In the genomic region with DNA sequence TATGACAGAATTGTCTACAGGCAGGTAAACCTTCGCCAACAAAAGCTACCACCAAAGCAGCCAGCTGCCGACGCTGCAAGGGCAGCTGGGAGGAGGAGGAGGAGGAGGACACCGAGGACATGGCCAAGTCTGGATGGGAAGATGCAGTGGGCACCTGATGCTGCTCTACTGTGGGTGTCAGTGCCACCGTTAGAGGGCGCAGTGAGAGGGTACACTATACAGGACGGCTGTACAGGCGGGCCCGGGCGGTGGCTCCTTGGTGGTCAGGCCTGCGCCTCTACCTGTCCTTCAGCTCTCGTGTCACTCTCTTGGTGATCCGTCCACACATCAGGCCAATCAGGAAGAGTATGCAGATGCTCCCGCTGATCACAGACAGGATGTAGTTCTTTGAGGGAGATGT, we compare ENCODE assay signal across 9 mouse cellular contexts.
A peak's percentile ranks its signal among the peaks of the same experiment; 100 is the strongest.
DNase-seq lines count a peak whose midpoint lies in the region; ATAC-seq and TF ChIP-seq lines count a peak whose summit lies in the region.
"Had no signal": no experiment of that assay in that cellular context is flagged by ENCODE, and none has a peak within 500 bp of the region (broad histone marks: within the 10 kb centered on the region; RNA-seq: fewer than 3 reads in every experiment).

No protein-coding gene starts in this region.

- no peak for ATAC-seq in neural tube, embryonic 11.5 days (ENCODE audit: insufficient read depth, low FRiP score, low TSS enrichment)

- no peaks in the 10 kb centered on the region for H3K9me3 ChIP-seq in neural tube, embryonic 11.5 days (ENCODE audit: control insufficient read depth, low read length)
- H3K9me3 ChIP-seq: limb, embryonic 15.5 days had no signal

- H3K79me2 ChIP-seq in liver, adult 2 months (ENCODE audit: control insufficient read depth, insufficient read depth, low read length), result no peaks in the 10 kb centered on the region

- H3K9ac ChIP-seq in liver, adult 2 months (ENCODE audit: low read depth, low read length), result no peak overlapping the region
- H3K9ac ChIP-seq in neural tube, embryonic 11.5 days (ENCODE audit: low read length), result no peak overlapping the region
- H3K9ac ChIP-seq: limb, embryonic 15.5 days had no signal

- 45% methylated on average over 14 of the region's 14 CpGs for WGBS in kidney, adult 2 months
- 57% methylated on average over 14 of the region's 14 CpGs for WGBS in liver, adult 2 months
- 53% methylated on average over 14 of the region's 14 CpGs for WGBS in neural tube, embryonic 11.5 days

- no peak for TF ChIP-seq POLR2A in testis, adult 2 months (IDR thresholded peaks at IDR 0.05; ENCODE audit: control insufficient read depth, low read depth, low read length)
- no peak for TF ChIP-seq POLR2A in kidney, adult 2 months (IDR thresholded peaks at IDR 0.05; ENCODE audit: low read depth, low read length)
- TF ChIP-seq POLR2A in liver, adult 2 months (IDR thresholded peaks at IDR 0.05; ENCODE audit: extremely low read depth, insufficient read depth, low read length), result no peak

- H3K4me1 ChIP-seq in testis, adult 2 months (ENCODE audit: control insufficient read depth, insufficient read depth, low read length), result no peaks in the 10 kb centered on the region
- H3K4me1 ChIP-seq in kidney, adult 2 months (ENCODE audit: control insufficient read depth, insufficient read depth, low read length), result no peaks in the 10 kb centered on the region
- no peaks in the 10 kb centered on the region for H3K4me1 ChIP-seq in liver, adult 2 months (ENCODE audit: control insufficient read depth, insufficient read depth, low read length)
- no peaks in the 10 kb centered on the region for H3K4me1 ChIP-seq in neural tube, embryonic 11.5 days (ENCODE audit: control insufficient read depth, insufficient read depth, low read length)
- H3K4me1 ChIP-seq: limb, embryonic 15.5 days had no signal

- H3K36me3 ChIP-seq in testis, adult 2 months (ENCODE audit: control insufficient read depth, insufficient read depth, low read length), result peaks cover 8% of the 10 kb centered on the region
- peaks cover 2% of the 10 kb centered on the region for H3K36me3 ChIP-seq in kidney, adult 2 months (ENCODE audit: control insufficient read depth, insufficient read depth, low read length)
- H3K36me3 ChIP-seq in liver, adult 2 months (ENCODE audit: control insufficient read depth, insufficient read depth, low read length), result peaks cover 39% of the 10 kb centered on the region
- H3K36me3 ChIP-seq in neural tube, embryonic 11.5 days (ENCODE audit: control insufficient read depth, insufficient read depth, low read length), result peaks cover 18% of the 10 kb centered on the region

- no peak overlapping the region for H3K4me3 ChIP-seq in testis, adult 2 months (ENCODE audit: control insufficient read depth, low read depth, low read length)
- no peak overlapping the region for H3K4me3 ChIP-seq in kidney, adult 2 months (ENCODE audit: insufficient read depth, low read depth, low read length)
- no peak overlapping the region for H3K4me3 ChIP-seq in liver, adult 2 months (ENCODE audit: insufficient read depth, low read depth, low read length)
- H3K4me3 ChIP-seq in neural tube, embryonic 11.5 days (ENCODE audit: low read depth, low read length), result no peak overlapping the region
- H3K4me3 ChIP-seq: limb, embryonic 15.5 days had no signal

- TF ChIP-seq CTCF in testis, adult 2 months (IDR thresholded peaks at IDR 0.05; ENCODE audit: control insufficient read depth, insufficient read depth, insufficient replicate concordance, low read depth, low read length), result peak; percentile 53; the same call in 1 of the 2 replicates
- TF ChIP-seq CTCF in kidney, adult 2 months (conservative IDR thresholded peaks at IDR 0.05; ENCODE audit: insufficient read depth, insufficient read length, low read depth, low read length), result peak; percentile 69
- TF ChIP-seq CTCF in liver, adult 2 months (IDR thresholded peaks at IDR 0.05; ENCODE audit: low read depth, low read length), result peak; percentile 74

- no peak overlapping the region for H3K27ac ChIP-seq in testis, adult 2 months (ENCODE audit: control insufficient read depth, insufficient read depth, low read depth, low read length)
- H3K27ac ChIP-seq in kidney, adult 2 months (ENCODE audit: insufficient read depth, low read depth, low read length), result no peak overlapping the region
- no peak overlapping the region for H3K27ac ChIP-seq in liver, adult 2 months (replicated peaks; ENCODE audit: insufficient read depth, low read depth, low read length)
- no peak overlapping the region for H3K27ac ChIP-seq in neural tube, embryonic 11.5 days (ENCODE audit: low read depth, low read length)
- H3K27ac ChIP-seq: limb, embryonic 15.5 days had no signal

- H3K4me2 ChIP-seq in neural tube, embryonic 11.5 days (ENCODE audit: low read depth), result no peak overlapping the region
- H3K4me2 ChIP-seq: limb, embryonic 15.5 days had no signal

- DNase-seq in testis, postnatal 14 days (ENCODE audit: low spot score), result no peak
- DNase-seq in cerebellum, adult 9-10 months, result peak; percentile 53
- DNase-seq in frontal cortex, postnatal 36 days (ENCODE audit: low spot score in 2 of 2), result peak; percentile 50 to 53
- peak; percentile 61 for DNase-seq in kidney, adult 2 months
- DNase-seq in liver, adult 2 months (ENCODE audit: extremely low read depth, low read depth, low spot score), result no peak
- peak; percentile 67 for DNase-seq in neural tube, embryonic 11.5 days (ENCODE audit: low spot score)
- peak; percentile 8 to 42 for DNase-seq in thymus, postnatal 10 days (ENCODE audit: low spot score in 2 of 2)

- no peaks in the 10 kb centered on the region for H3K27me3 ChIP-seq in testis, adult 2 months (ENCODE audit: control insufficient read depth, insufficient read depth, low read length)
- H3K27me3 ChIP-seq in kidney, adult 2 months (replicated peaks; ENCODE audit: control insufficient read depth, insufficient read depth, low read length), result no peaks in the 10 kb centered on the region
- H3K27me3 ChIP-seq in liver, adult 2 months (ENCODE audit: control insufficient read depth, insufficient read depth, low read length), result no peaks in the 10 kb centered on the region
- no peaks in the 10 kb centered on the region for H3K27me3 ChIP-seq in neural tube, embryonic 11.5 days (ENCODE audit: control insufficient read depth, insufficient read depth, low read length)
- H3K27me3 ChIP-seq: limb, embryonic 15.5 days had no signal

Comparison
In these comparisons a context has a peak if more than half of its experiments do, and no peak if none do; other contexts are left out.
1. DNase-seq: peak in cerebellum, adult 9-10 months (single experiment), frontal cortex, postnatal 36 days (2 of 2), kidney, adult 2 months (single experiment), neural tube, embryonic 11.5 days (single experiment) and thymus, postnatal 10 days (2 of 2); none in testis, postnatal 14 days (single experiment) and liver, adult 2 months (single experiment).
2. Peak in every context shown above with its lines, with median percentiles within 50 percentile points of each other: CTCF ChIP-seq.